Mouse (Mus musculus): Measurements from ENCODE around the gene Med13l. TPM values are rescaled to one million over a fixed set of nuclear protein-coding genes. Genes with fewer than 3 reads are reported as not detected.

The Med13l gene
- polyA plus RNA-seq, 1 experiment: 10.7 TPM

GRCm38 (mm10) chr5:118655428-118655827 lies 94.9 kb downstream of the Med13l start:
- TF ChIP-seq POLR2A (IDR thresholded peaks at IDR 0.05; ENCODE audit: low read depth, low read length): no peak
- no peak for TF ChIP-seq CTCF (conservative IDR thresholded peaks at IDR 0.05; ENCODE audit: insufficient read depth, insufficient read length, low read depth, low read length)
- Histone ChIP-seq H3K4me3 (ENCODE audit: insufficient read depth, low read depth, low read length) (no peak overlapping the region), H3K4me1 (ENCODE audit: control insufficient read depth, insufficient read depth, low read length) (peaks cover 10% of the 10 kb centered on the region; the same call in 1 of the 2 replicates), H3K27ac (ENCODE audit: insufficient read depth, low read depth, low read length) (no peak overlapping the region), H3K36me3 (ENCODE audit: control insufficient read depth, insufficient read depth, low read length) (no peaks in the 10 kb centered on the region), H3K27me3 (replicated peaks; ENCODE audit: control insufficient read depth, insufficient read depth, low read length) (no peaks in the 10 kb centered on the region)
- WGBS: 56% methylated on average over 7 of the region's 7 CpGs
- DNase-seq: no peak

- Histone ChIP-seq H3K27me3 (replicated peaks; ENCODE audit: control insufficient read depth, insufficient read depth, low read length) (no peaks in the 10 kb centered on the region), H3K27ac (ENCODE audit: insufficient read depth, low read depth, low read length) (no peak overlapping the region), H3K36me3 (ENCODE audit: control insufficient read depth, insufficient read depth, low read length) (no peaks in the 10 kb centered on the region), H3K4me1 (ENCODE audit: control insufficient read depth, insufficient read depth, low read length) (peaks cover 7% of the 10 kb centered on the region; the same call in 1 of the 2 replicates), H3K4me3 (ENCODE audit: insufficient read depth, low read depth, low read length) (no peak overlapping the region)
- DNase-seq: no peak
- WGBS: 71% methylated on average over 6 of the region's 6 CpGs
- TF ChIP-seq CTCF (conservative IDR thresholded peaks at IDR 0.05; ENCODE audit: insufficient read depth, insufficient read length, low read depth, low read length): no peak
- TF ChIP-seq POLR2A (IDR thresholded peaks at IDR 0.05; ENCODE audit: low read depth, low read length): no peak
These were observed 95.5 kb downstream of the Med13l start for GRCm38 (mm10) chr5:118655966-118656365.

- no peak overlapping the region for H3K4me3 ChIP-seq (ENCODE audit: insufficient read depth, low read depth, low read length)
- no peak for TF ChIP-seq CTCF (conservative IDR thresholded peaks at IDR 0.05; ENCODE audit: insufficient read depth, insufficient read length, low read depth, low read length)
- no peak for TF ChIP-seq POLR2A (IDR thresholded peaks at IDR 0.05; ENCODE audit: low read depth, low read length)
- 87% methylated on average over 7 of the region's 7 CpGs for WGBS
- no peak for DNase-seq
- no peaks in the 10 kb centered on the region for H3K36me3 ChIP-seq (ENCODE audit: control insufficient read depth, insufficient read depth, low read length)
- H3K27me3 ChIP-seq (replicated peaks; ENCODE audit: control insufficient read depth, insufficient read depth, low read length): no peaks in the 10 kb centered on the region
- no peak overlapping the region for H3K27ac ChIP-seq (ENCODE audit: insufficient read depth, low read depth, low read length)
- peaks cover 5% of the 10 kb centered on the region; the same call in 1 of the 2 replicates for H3K4me1 ChIP-seq (ENCODE audit: control insufficient read depth, insufficient read depth, low read length)
These were observed 97.9 kb downstream of the Med13l start for GRCm38 (mm10) chr5:118658256-118658837.

GRCm38 (mm10) chr5:118659713-118660112 lies 99.2 kb downstream of the Med13l start:
- WGBS: 75% methylated on average over 2 of the region's 2 CpGs
- TF ChIP-seq POLR2A (IDR thresholded peaks at IDR 0.05; ENCODE audit: low read depth, low read length) (no peak), CTCF (conservative IDR thresholded peaks at IDR 0.05; ENCODE audit: insufficient read depth, insufficient read length, low read depth, low read length) (no peak)
- Histone ChIP-seq H3K36me3 (ENCODE audit: control insufficient read depth, insufficient read depth, low read length) (no peaks in the 10 kb centered on the region), H3K27ac (ENCODE audit: insufficient read depth, low read depth, low read length) (no peak overlapping the region), H3K4me1 (ENCODE audit: control insufficient read depth, insufficient read depth, low read length) (peaks cover 2% of the 10 kb centered on the region; the same call in 1 of the 2 replicates), H3K27me3 (replicated peaks; ENCODE audit: control insufficient read depth, insufficient read depth, low read length) (no peaks in the 10 kb centered on the region), H3K4me3 (ENCODE audit: insufficient read depth, low read depth, low read length) (no peak overlapping the region)
- DNase-seq: no peak

GRCm38 (mm10) chr5:118661751-118662150 lies 101.3 kb downstream of the Med13l start:
- DNase-seq: no peak
- TF ChIP-seq POLR2A (IDR thresholded peaks at IDR 0.05; ENCODE audit: low read depth, low read length): no peak
- TF ChIP-seq CTCF (conservative IDR thresholded peaks at IDR 0.05; ENCODE audit: insufficient read depth, insufficient read length, low read depth, low read length): no peak
- Histone ChIP-seq H3K4me3 (ENCODE audit: insufficient read depth, low read depth, low read length) (no peak overlapping the region), H3K27ac (ENCODE audit: insufficient read depth, low read depth, low read length) (no peak overlapping the region), H3K27me3 (replicated peaks; ENCODE audit: control insufficient read depth, insufficient read depth, low read length) (no peaks in the 10 kb centered on the region), H3K36me3 (ENCODE audit: control insufficient read depth, insufficient read depth, low read length) (no peaks in the 10 kb centered on the region), H3K4me1 (ENCODE audit: control insufficient read depth, insufficient read depth, low read length) (0 out of 2 replicates have a peak, but pooled peaks cover 6% of the 10 kb centered on the region)
- WGBS: 89% methylated on average over 5 of the region's 5 CpGs

- WGBS: 68% methylated on average over 6 of the region's 6 CpGs
- H3K36me3 ChIP-seq (ENCODE audit: control insufficient read depth, insufficient read depth, low read length): no peaks in the 10 kb centered on the region
- peaks cover 16% of the 10 kb centered on the region; the same call in 1 of the 2 replicates for H3K4me1 ChIP-seq (ENCODE audit: control insufficient read depth, insufficient read depth, low read length)
- H3K27ac ChIP-seq (ENCODE audit: insufficient read depth, low read depth, low read length): no peak overlapping the region
- no peak overlapping the region for H3K4me3 ChIP-seq (ENCODE audit: insufficient read depth, low read depth, low read length)
- TF ChIP-seq POLR2A (IDR thresholded peaks at IDR 0.05; ENCODE audit: low read depth, low read length) (no peak), CTCF (conservative IDR thresholded peaks at IDR 0.05; ENCODE audit: insufficient read depth, insufficient read length, low read depth, low read length) (no peak)
- H3K27me3 ChIP-seq (replicated peaks; ENCODE audit: control insufficient read depth, insufficient read depth, low read length): no peaks in the 10 kb centered on the region
- DNase-seq: peak; percentile 45
These were observed 103.5 kb downstream of the Med13l start for GRCm38 (mm10) chr5:118663999-118664398.

GRCm38 (mm10) chr5:118665023-118665422 lies 104.5 kb downstream of the Med13l start:
- Histone ChIP-seq H3K36me3 (ENCODE audit: control insufficient read depth, insufficient read depth, low read length) (no peaks in the 10 kb centered on the region), H3K4me3 (ENCODE audit: insufficient read depth, low read depth, low read length) (no peak overlapping the region), H3K4me1 (ENCODE audit: control insufficient read depth, insufficient read depth, low read length) (peaks cover 20% of the 10 kb centered on the region; the same call in 1 of the 2 replicates), H3K27ac (ENCODE audit: insufficient read depth, low read depth, low read length) (no peak overlapping the region), H3K27me3 (replicated peaks; ENCODE audit: control insufficient read depth, insufficient read depth, low read length) (no peaks in the 10 kb centered on the region)
- DNase-seq: no peak
- WGBS: 92% methylated on average over 8 of the region's 8 CpGs
- TF ChIP-seq POLR2A (IDR thresholded peaks at IDR 0.05; ENCODE audit: low read depth, low read length) (no peak), CTCF (conservative IDR thresholded peaks at IDR 0.05; ENCODE audit: insufficient read depth, insufficient read length, low read depth, low read length) (no peak)
